Mouse (Mus musculus) T-helper 17 cell (primary cell): ENCODE measurements around the gene Sumo1.

Source experiments
- in situ Hi-C, 2 experiments: fragments of 300-600 bp; cut with MboI, MseI; formaldehyde crosslinking; loops; 1 replicate in 1 of 2; 2 replicates in 1 of 2; pipeline ENCODE4 v1.15.1; 2025; ENCODE audit warnings: high pct_unique_total_duplicates in 2 of 2

Gene Sumo1

GRCm38 (mm10) chr1:59594586-59595266, 75.9 kb downstream of the Sumo1 start:
- in situ Hi-C loops = loop anchor here in 1 of 2 experiments (10.0 kb wide), 1 partner anchor 280 kb away; no protein-coding TSS in a partner anchor

GRCm38 (mm10) chr1:59593622-59594035, 77.0 kb downstream of the Sumo1 start:
- in situ Hi-C loops = loop anchor here in 1 of 2 experiments (10.0 kb wide), 1 partner anchor 279 kb away; no protein-coding TSS in a partner anchor

DNA sequence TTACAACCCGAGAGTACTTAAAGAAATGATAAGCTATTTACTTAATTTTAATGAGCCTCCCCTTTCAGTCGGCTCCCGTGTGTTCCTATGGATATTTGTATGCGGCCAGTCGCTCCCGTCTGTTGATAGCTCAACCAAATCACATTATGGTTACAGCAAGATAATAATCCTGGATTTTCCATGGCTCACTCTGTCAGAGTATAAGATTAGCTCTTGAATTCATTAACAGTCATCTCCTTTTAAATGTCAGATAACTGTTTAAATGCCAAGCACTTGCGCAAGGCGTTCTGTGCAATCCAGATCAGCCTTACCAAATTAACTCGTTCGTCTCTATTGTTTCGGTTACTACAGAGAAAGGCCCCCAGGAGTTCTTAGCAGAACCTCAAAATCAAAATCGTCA, 77.8 kb downstream of the Sumo1 start:
- in situ Hi-C loops = loop anchor here in 1 of 2 experiments (10.0 kb wide), 1 partner anchor 278 kb away; no protein-coding TSS in a partner anchor

GRCm38 (mm10) chr1:59592359-59592758, 78.3 kb downstream of the Sumo1 start:
- in situ Hi-C loops = loop anchor here in 1 of 2 experiments (10.0 kb wide), 1 partner anchor 278 kb away; no protein-coding TSS in a partner anchor

DNA sequence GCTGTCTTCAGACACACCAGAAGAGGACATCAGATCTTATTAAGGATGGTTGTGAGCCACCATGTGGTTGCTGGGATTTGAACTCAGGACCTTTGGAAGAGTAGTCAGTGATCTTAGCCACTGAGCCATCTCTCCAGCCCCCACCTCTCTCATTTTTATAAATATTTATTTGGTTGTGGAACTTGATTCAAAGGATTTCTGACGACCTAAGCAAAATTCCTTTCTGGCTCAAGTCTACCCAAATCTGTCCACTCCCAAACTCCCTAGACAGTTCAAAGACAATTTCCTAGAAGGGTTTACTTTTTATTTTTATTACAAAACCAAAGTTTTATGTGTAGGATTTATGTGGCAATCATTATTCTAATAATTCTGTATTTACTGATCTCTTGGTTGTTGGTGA, 81.4 kb downstream of the Sumo1 start:
- in situ Hi-C loops = no loop called here

DNA sequence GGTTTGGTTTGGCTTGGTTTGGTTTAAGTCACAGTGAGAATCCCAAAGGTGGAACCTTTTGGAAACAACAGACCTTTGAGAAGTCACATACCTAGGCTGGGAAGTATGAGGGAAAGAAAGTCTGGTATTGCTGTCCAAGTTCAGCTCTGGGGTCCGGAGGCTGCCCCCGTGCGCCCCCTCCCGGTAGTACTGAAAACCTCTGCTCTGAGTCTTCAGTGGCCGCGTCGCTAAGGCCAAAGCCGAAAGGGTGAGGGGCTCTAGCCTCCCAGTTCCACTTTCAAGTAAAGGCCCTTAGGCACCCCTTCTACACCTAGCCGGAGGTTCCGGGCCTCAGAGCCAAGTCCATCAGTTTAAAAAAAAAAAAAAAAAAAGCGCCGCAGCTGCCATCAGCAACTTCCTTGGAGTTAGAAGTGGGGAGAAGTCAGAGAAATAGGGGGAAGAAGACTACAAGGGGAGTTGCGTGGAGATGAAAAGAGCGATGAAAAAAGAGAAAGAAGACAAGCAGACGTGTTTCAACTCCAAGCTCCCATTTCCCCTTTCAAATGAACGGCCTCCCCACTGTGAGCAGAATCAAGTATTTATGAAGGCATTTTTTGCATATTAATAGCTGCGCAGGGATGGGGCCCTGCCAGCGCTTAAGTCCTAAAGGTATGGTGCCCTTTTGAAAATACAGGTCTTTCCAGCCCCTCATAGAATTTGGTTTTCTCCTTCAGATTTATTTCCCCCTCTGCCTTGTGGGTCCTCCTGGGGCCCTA, 85.8 kb downstream of the Sumo1 start:
- in situ Hi-C loops = no loop called here

- in situ Hi-C loops = no loop called here
These were observed 89.8 kb downstream of the Sumo1 start for GRCm38 (mm10) chr1:59580880-59581279.

GRCm38 (mm10) chr1:59580131-59580751, 90.4 kb downstream of the Sumo1 start:
- in situ Hi-C loops = no loop called here

DNA sequence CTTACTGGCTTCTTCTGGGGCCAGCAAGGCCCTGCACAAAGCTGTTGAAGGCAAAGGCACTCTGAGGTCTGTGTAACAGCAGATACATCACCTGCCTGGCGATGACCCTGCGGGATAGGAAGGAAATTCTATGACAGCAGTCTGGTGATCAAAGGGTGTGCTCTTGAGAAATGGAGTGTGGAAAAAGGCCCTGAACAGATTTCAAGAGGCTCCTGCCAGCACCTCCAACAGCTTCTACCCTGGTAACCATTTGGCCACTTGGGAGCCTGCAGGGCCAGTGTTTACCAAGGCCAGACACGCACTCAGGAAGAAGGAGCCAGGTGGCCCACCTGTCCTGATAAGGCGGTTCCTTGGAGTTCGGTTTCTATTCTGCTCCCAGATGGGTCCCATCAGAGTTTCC, 91.3 kb downstream of the Sumo1 start:
- in situ Hi-C loops = no loop called here

GRCm38 (mm10) chr1:59578770-59579169, 91.9 kb downstream of the Sumo1 start:
- in situ Hi-C loops = no loop called here

- in situ Hi-C loops = no loop called here
These were observed 96.1 kb downstream of the Sumo1 start for GRCm38 (mm10) chr1:59574262-59575187.

- in situ Hi-C loops = no loop called here
These were observed 96.8 kb downstream of the Sumo1 start for GRCm38 (mm10) chr1:59573843-59574242.

- in situ Hi-C loops = no loop called here
These were observed 99.1 kb downstream of the Sumo1 start for GRCm38 (mm10) chr1:59571502-59571901.

DNA sequence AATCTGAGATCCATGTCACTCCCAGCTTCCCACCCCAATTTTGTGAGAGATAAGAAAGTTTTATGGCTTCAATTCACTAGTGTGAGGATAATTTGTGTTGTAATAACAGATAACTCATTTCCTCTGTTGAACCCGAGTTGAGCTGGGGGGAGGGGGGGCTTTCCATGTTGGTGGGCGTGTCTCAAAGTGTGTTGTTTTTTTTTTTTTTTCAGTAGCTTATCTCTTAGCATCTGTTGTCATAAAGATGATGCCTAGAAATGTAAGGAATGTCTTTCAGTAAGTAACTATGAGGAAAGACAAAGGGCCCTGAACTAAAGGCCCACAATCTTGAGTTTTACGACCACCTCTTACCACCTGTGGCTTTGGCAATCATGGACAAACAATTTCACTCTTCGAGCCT, 99.9 kb downstream of the Sumo1 start:
- in situ Hi-C loops = no loop called here

DNA sequence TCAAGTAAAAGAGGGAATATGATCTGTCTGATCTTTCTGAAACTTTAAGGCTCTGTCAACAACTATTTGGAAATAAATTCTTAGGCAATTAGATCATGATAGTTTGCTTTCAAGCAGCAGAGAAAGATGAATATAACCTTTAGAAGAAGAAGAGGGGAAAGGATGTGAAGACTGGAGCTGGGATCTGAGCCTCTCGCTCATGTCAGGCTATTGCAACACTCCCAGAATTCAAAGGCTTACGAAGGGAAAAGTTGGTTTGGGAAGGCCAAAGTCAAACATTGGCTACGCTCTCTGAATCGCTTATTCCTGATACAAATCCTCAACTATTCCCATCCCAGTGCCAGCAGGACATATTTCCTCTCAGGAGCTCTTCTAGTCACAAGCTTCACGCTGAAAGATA, 101.3 kb downstream of the Sumo1 start:
- in situ Hi-C loops = no loop called here

GRCm38 (mm10) chr1:59568283-59568682, 102.4 kb downstream of the Sumo1 start:
- in situ Hi-C loops = no loop called here

- in situ Hi-C loops = no loop called here
These were observed 103.1 kb downstream of the Sumo1 start for GRCm38 (mm10) chr1:59567521-59567920.

DNA sequence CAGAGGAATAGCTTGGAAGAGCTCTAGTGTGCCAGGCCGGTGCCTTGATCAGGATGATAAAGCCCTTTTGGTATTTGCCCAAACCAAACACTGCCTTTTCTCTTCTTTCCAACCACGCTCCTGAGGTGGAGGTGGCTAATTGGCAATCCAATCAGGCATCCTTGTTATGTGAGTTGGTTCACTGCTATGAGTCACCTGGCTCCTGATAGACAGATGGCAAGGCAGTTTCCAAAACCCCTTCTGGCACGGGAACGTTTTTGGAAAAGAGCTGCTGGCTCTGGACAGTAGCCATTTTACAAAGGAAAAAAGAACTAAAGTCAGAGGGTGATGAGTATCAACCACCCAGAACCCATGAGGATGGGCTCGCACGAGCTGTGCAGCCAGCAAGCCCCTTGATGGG, 103.7 kb downstream of the Sumo1 start:
- in situ Hi-C loops = no loop called here

GRCm38 (mm10) chr1:59566281-59566680, 104.4 kb downstream of the Sumo1 start:
- in situ Hi-C loops = no loop called here

DNA sequence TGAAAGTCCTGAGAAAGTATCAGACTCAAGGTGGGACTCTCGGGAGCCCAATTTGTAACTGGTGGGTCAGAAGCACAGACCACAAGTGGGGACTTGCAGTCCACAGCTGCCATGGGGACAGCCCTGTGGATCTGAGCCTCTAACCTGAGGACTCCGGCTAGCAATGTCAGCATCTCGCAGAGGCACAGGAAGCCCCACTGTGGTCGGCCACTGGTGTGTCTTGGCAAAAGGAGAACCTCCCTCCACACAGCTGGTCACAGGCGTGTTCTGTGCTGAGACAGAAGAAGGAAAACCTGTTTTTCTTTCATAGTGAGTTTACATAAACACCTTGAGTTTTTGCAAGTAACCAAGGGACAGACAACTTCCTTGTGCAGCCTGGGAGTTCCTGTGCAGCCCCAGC, 104.8 kb downstream of the Sumo1 start:
- in situ Hi-C loops = no loop called here

DNA sequence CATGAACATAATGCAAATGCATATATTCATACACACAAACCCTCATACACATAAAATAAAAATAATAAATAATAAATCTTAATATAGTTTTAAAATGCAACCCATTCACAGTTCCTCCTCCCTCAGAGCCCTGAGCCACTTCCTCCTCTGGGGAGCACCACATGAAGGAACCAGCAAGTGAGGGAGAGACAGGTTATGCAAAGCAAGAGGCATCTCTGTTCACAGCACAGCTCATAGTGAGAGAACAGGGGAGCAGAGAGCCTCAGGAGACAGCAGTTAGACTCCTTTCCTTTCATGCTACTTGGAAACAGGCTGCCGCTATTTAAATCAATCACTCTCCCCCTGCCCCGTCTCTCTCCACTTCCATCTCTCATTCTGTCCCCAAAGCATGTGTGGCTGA, 107.1 kb downstream of the Sumo1 start:
- in situ Hi-C loops = no loop called here
